Mouse (Mus musculus) intestine, embryonic 15.5 days (tissue): ENCODE data around the gene Olfr1033. TPM values are rescaled to one million over a fixed set of nuclear protein-coding genes. Genes with fewer than 3 reads are reported as not detected.

Source experiments
- polyA plus RNA-seq: library from polyadenylated mRNA; unstranded; fragments of >200 nt; fragmentation: Nextera tagmentation; extraction: Ambion mirVana; gene quantifications from 2 replicates; pipeline ENCODE4 v1.2.1, GENCODE M21; 2015

Olfr1033 gene
- polyA plus RNA-seq, 1 experiment from 2014 or later = 3.4 TPM

Other genes starting within 250 kb of the Olfr1033 start
- gene Olfr1014, start 247.9 kb upstream of the Olfr1033 start, polyA plus RNA-seq = not detected in 2 replicates
- not detected in 2 replicates for gene Olfr1015, start 238.6 kb upstream of the Olfr1033 start, polyA plus RNA-seq
- gene Olfr1016, start 218.1 kb upstream of the Olfr1033 start, polyA plus RNA-seq = not detected in 2 replicates
- not detected in 2 replicates for gene Olfr1018, start 202.2 kb upstream of the Olfr1033 start, polyA plus RNA-seq
- gene Olfr1019, start 175.2 kb upstream of the Olfr1033 start, polyA plus RNA-seq = not detected in 2 replicates
- not detected in 2 replicates for gene Olfr1020, start 173.6 kb upstream of the Olfr1033 start, polyA plus RNA-seq
- gene Olfr1022, start 152.0 kb upstream of the Olfr1033 start, polyA plus RNA-seq = not detected in 2 replicates
- not detected in 2 replicates for gene Olfr1023, start 135.0 kb upstream of the Olfr1033 start, polyA plus RNA-seq
- gene Olfr1024, start 115.6 kb upstream of the Olfr1033 start, polyA plus RNA-seq = not detected in 2 replicates
- not detected in 2 replicates for gene Olfr1025-ps1, start 105.4 kb upstream of the Olfr1033 start, polyA plus RNA-seq
- not detected in 2 replicates for gene Olfr1026, start 99.1 kb upstream of the Olfr1033 start, polyA plus RNA-seq
- gene Olfr1028, start 70.2 kb upstream of the Olfr1033 start, polyA plus RNA-seq = not detected in 2 replicates
- gene Olfr1029, start 46.7 kb upstream of the Olfr1033 start, polyA plus RNA-seq = not detected in 2 replicates
- gene Olfr1030, start 41.4 kb upstream of the Olfr1033 start, polyA plus RNA-seq = not detected in 2 replicates
- gene Olfr1031, start 30.3 kb upstream of the Olfr1033 start, polyA plus RNA-seq = not detected in 2 replicates
- not detected in 2 replicates for gene Olfr1032, start 15.1 kb upstream of the Olfr1033 start, polyA plus RNA-seq
- 0.03 and 0.06 TPM in 2 replicates for gene Olfr1034, start 25.2 kb downstream of the Olfr1033 start, polyA plus RNA-seq
- gene Olfr1036, start 53.4 kb downstream of the Olfr1033 start, polyA plus RNA-seq = not detected in 2 replicates
- gene Olfr1037, start 66.8 kb downstream of the Olfr1033 start, polyA plus RNA-seq = not detected in 2 replicates
- not detected in 2 replicates for gene Olfr1039, start 115.3 kb downstream of the Olfr1033 start, polyA plus RNA-seq
- gene Olfr1040, start 126.1 kb downstream of the Olfr1033 start, polyA plus RNA-seq = not detected in 2 replicates
- gene Olfr1042, start 141.2 kb downstream of the Olfr1033 start, polyA plus RNA-seq = not detected in 2 replicates
- not detected in 2 replicates for gene Olfr1043, start 146.9 kb downstream of the Olfr1033 start, polyA plus RNA-seq
- gene Olfr1044, start 157.2 kb downstream of the Olfr1033 start, polyA plus RNA-seq = not detected in 2 replicates
- not detected in 2 replicates for gene Olfr52, start 165.1 kb downstream of the Olfr1033 start, polyA plus RNA-seq
- gene Olfr1045, start 182.4 kb downstream of the Olfr1033 start, polyA plus RNA-seq = not detected in 2 replicates
- not detected in 2 replicates for gene Olfr1046, start 198.7 kb downstream of the Olfr1033 start, polyA plus RNA-seq
- not detected in 2 replicates for gene Olfr1047, start 210.8 kb downstream of the Olfr1033 start, polyA plus RNA-seq
- gene Olfr1048, start 219.7 kb downstream of the Olfr1033 start, polyA plus RNA-seq = not detected in 2 replicates
- gene Olfr1049, start 237.7 kb downstream of the Olfr1033 start, polyA plus RNA-seq = not detected in 2 replicates